Mouse (Mus musculus) brain, adult 2 months (tissue): ENCODE measurements around the gene Lrmp.
A peak's percentile ranks its signal among the peaks of the same experiment; 100 is the strongest.

Experiments
- DNase-seq: peaks from one replicate; pipeline ENCODE4 v3.0.0; 2011; ENCODE audit warnings: low read depth, low spot score

Lrmp gene

DNA sequence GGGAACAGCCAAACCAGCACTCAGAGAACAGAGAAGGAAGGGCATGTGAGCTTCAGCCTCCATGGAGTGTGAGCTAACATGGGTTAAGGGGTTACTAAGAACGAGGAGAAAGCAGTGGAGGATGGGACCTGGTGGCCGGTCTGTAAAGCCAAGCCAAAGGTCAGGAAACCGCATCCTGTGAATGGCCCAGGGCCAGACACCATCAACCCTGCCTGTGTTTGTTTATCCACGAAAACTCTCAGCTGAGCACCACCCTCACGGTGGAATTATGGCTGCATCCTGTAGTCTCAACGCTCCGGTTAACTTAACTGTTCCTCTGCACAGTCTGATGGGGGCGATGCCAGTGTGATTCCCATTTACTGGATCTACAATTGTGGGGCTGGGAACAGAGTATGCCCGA, 20.4 kb downstream of the Lrmp start:
- no peak for DNase-seq

DNA sequence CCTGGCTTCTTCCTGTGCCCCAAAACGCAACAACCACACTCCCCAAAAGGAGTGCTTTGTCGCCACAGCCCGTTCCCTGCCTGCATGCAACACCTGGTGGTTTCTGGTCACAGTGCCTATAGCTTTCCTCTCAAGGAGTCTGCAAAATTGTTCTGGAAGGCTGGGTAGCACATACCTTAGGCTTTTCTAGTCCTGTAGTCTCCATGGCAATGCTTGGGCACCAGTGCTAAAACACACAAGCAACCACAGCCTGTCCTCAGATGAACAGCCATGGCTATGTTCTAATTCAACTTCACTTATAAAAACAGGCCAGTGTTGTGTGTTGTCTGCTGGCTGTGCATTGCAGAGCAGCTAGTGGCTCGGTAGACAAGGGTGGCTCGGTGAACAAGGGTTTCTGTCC, 21.4 kb downstream of the Lrmp start:
- no peak for DNase-seq

DNA sequence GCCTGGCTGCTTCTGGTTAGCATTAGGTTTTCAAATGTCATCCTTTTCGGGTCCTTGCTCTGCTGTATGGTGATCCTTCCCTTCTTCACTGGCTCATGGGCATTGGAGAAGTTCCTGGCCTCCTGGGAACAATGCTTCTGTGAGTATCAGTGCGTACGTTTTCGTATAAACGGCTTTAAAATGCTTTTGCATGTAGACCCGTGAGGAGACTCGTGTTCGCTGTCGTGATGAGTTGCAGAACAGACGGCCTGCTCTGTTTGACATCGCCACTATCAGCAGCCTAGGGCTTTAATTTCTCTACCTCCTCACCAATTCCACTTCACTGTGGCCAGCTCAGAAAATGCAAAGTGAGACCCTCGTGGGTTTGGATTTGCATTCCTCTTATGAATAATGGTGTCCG, 23.8 kb downstream of the Lrmp start:
- DNase-seq = no peak

DNA sequence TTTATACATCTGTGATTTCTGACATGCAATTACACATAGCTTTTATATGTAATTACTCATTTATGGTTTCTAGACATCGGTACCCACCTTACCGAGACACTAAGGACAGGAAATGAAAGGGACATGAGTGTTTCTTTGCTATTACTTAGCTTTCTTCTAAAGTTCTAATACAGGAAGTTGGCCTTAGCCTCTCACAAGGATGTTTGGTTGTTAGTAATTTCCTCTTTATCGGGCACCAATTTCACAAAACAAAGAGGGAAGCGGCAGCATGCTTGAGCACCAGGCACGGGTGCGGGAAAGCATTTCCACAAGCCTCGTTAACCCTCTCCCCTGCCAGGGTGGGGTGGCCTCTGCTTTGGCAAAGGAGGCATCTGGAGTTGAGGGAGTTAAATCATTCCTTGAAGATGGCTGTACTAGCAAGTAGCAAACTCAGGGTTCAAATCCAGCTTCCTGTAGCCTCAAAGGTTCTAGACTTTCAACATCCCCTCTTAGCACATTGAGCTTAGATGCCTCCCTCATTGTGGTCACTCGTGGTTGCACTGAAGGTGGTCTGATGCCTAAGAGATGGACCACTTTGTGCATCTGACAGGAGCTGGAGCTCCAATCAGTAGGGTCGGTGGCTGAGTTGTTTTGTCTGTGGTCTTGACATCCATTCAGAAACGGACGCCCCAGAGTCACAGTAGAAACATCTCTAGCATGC, 24.5 kb downstream of the Lrmp start:
- DNase-seq = no peak

DNA sequence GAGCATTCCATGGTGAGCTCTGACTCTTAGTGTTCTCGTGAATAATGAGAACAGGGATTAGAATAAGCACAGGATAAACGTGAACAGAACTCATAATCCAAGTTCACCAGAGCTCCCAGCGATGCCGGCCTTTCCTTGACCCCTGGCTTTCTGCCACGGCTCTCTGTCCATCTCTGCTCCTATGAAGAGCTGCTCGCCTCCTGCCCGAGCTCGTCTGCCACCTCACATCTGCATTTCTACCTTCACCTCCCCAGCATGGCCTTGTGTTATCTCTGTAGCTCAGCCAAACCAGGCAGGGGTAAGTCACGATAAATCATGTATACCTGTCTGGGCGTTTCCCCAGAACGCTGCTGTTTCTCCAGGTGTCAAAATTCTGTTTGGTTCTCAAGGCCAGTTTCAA, 25.3 kb downstream of the Lrmp start:
- DNase-seq = no peak

DNA sequence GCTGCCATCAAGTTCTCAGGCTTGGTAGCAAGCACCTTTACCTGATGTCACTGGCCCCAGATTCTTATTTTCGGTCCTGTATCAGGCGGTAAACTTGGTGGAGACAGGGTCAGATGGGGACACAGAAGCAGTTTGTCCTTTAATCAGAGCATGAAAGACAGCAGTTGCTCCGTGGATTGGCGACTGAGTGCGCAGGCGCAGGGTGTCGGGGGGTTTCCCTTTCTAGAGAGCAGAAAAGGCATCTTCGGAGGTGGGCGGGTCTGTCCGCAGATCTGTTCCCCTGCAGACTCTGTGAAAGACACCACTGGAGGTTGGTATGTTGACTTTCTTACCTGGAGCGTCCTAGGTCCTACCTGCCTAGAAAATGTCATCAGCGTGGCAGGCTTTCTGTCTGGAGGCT, 26.4 kb downstream of the Lrmp start:
- DNase-seq = no peak

DNA sequence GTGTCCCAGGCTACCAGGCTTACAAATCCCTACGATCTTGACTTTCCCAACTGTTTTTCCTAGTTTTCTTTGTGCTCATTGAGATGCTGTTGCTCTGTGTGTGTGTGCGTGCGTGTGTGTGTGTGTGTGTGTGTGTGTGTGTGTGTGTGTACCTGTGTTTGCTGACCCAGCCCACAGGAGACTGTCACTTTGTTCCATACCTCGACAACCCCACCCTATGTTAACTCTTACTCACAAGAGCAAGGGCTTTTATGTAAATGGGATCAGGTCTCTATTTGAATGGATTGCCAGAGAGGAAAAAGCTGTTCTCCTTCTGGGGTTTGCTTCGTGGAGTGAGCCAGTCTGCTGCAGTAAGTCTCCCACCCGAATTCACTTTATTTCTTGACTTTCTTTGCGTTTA, 29.7 kb downstream of the Lrmp start:
- no peak for DNase-seq

DNA sequence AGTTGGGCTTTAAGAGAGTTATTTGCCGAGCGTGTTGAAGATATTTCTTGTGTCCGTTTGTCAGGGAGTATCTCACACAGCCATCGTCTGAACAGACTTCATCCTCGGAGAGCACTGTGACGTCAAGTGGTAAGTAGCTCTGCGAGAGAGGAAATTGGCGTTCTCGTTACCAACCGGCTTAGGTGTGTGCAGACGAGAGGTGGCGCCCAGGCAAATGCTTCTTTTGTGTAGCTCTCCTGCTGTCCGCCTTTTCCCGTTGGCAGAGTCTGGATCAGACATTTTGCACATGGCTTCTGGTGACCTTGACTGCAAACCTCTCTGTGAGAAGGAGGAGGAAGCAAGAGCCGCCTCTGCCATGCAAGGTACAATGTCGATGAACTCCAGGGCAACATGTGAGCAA, 32.3 kb downstream of the Lrmp start:
- DNase-seq = no peak

DNA sequence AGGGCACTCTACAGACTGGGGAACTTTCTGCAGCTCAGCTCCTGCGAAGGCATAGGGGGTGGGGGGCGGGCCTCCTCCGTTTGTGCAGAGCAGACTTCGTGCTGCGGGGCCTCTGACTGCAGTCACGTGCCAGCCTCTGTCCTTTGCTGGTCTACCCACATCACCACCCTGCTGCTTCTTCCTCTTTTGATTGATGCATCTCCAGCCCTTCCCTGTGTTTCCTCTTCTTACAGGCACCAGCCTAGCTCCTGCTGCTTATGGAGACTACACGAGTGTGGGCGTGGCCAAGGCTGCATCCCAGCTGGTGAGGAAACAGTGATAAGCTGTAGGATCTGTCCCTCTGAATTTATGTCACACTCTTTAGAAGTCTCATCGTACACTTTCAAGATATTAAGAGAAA, 33.6 kb downstream of the Lrmp start:
- peak; percentile 31 for DNase-seq

DNA sequence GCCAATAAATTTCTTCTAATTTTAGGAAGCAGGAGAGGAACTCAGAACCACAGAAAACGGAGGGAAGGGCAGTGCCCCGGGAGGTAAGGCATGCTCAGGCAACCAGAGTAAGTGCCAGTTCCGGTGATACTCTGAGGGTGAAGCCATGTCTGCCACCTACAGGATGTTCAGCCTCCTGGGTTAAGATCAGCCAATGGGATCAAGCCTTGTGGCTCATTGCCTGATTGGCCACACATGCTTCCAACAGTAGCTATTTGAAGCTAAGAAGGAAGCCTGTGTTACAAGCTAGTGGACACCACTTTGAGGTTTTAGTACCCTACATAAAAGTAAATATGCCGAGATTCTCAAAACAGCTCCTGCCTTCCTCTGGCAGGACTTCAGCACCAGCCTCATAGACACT, 43.2 kb downstream of the Lrmp start:
- no peak for DNase-seq

DNA sequence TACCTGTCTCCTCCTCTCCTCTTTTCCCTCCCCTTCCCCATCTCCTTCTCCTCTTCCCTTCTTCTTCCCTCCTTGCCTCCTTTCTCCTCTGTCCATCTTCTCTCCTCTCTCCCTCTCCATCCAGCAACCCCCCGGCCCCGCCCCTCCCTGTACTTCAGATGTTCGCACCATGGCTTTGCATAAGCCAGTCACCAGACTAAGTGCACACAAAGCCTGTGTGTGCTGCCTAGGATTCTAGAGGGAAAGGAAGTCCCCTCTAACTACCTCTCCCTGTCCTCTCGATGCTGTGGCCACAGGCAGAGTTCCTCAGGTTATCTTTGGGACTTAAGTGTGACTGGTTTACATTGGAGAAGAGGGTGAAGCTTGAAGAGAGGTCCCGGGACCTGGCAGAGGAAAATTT, 45.1 kb downstream of the Lrmp start:
- DNase-seq = no peak

DNA sequence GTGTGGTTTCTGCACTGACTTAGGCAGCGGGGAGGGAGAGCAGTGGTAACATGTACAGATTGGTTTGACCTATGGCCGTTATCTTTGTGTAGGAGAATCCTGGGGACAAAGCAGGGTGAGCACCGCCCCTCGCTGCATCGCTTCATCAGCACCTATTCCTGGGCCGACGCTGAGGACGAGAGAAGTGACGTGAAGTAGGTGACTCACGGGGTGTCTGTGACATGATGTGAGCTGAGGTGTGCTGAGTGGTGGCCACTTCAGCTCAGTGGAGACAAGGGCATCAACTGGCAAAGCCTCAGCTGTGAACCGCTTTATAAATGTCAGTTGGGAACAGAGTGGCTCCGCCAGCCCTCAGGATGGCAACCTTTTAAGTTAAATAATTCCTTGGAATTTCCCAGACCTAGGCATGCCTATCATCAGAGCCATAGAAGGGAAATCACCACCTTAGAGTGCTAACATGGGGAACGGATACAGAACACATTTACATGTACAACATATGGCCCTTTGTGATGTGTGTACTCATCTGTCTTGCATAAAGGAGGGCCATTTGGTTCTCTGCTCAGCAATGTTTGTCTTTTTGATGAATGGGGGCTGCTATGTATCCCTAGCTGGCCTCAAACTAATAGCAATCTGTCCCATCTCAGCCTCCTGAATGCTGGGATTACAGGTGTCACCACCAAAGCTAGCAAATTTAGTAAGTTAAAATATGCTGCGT, 56.6 kb downstream of the Lrmp start:
- no peak for DNase-seq

DNA sequence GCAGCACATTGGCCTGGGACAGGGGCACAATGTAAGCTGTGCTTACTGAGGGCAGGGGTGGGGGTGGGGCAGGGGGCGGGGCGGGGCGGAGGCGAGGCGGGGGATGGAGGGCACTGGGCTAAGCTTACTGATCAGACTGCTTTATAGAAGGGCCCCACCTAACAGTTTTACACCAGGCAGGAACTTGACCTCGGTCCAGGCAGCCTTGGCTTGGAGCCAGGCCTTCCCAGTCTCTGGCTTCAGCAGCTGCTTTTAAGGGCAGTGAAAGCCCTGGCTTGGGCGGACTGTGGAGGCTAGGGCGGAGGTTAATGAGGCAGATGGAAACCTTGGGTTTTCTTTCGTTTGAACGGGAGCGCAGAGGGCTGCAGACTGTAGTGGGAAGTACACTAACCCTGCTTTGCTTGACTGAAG, 58.3 kb downstream of the Lrmp start:
- DNase-seq = peak; percentile 8

DNA sequence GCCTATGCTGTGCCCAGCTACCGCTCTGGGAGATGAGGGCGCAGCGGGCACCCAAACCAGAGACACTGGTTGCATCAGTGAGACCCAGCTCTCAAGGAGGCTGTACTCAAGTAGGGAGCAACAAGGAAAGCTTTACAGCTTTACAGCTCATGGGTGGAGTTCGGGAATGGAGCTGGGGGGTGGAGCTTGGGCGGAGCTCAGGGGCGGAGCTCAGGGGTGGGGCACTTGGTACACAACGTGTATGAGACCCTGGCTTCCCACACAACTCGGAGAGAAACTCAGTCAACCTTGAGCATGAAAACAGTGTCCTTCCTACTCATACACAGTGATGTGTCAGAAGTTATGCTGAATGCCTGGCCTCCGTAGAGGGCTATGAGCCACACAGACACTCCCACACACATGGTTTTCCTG, 60.1 kb downstream of the Lrmp start:
- no peak for DNase-seq

DNA sequence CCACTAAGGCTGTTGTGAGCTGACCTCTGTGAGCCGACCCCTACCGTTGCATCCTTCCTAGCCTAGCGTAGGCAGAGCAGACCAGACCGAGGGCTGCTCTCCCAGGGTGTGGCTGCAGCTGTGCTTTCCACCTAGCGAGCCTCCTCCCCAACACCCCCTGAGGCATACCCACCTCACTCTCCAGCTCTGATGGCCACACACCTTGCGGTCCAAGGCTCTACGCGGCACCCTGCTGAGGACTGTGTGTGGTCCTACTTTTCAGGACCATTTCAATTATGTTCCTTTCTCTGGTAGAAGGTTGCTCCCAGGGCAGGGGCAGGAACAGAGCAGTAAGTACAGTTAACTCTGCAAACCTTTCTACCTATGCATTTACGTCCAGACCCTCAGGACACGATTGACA, 61.0 kb downstream of the Lrmp start:
- no peak for DNase-seq

DNA sequence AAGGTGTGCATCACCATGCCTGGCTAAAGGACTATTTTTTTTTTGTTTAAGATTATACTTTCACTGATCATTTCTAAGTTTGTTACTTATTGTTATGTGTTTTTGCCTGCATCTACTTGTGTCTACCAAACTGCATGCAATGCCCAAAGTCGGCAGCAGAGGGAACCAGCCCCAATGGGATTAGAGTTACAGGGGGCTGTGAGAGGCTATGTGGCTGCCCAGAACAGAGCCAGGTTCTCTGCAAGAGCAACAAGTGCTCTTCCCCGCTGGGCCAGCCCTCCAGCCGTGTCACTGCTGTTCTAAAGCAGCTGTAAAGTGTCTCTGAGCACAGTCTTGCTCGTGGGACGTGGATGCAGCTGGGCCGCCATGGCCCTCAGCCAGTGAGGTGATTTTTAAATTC, 64.2 kb downstream of the Lrmp start:
- DNase-seq = peak; percentile 40

DNA sequence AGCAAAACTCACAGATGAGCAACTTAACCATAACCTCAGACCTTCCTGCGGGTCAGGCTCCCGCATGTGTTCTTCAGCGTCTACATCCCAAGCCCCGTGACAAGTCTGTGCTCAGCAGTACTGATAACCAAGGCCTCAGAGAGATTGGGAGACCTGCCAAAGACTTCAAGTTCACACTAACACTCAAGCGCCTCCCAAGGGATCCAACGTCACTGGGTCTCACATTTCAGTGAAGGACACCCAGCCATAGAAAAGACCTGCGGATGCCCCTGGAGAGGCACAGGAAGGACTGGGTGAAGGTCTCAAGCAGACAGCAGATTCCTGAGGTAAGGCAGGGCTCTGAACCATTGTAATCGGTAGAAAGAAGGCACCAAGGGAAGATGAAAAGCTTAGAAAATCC, 66.6 kb downstream of the Lrmp start:
- DNase-seq = no peak

DNA sequence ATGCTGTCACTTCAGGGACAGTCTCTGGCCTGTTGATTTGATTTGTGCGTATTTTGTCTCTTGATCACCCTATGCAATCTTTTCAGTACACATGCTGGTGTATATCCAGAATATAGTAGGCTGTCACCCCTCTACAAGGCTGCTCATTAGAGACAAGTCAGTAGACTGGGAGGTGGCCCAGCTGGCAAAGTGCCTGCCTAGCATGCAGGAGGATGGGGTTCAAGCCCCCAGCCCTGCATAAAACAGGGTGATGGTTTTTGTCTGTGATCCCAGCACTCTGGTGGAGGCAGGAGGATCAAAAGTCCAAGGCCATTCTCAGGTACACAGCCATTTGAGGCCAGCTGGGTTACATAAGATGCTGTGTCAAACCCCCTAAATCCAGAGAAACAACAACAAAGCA, 70.6 kb downstream of the Lrmp start:
- DNase-seq = no peak

DNA sequence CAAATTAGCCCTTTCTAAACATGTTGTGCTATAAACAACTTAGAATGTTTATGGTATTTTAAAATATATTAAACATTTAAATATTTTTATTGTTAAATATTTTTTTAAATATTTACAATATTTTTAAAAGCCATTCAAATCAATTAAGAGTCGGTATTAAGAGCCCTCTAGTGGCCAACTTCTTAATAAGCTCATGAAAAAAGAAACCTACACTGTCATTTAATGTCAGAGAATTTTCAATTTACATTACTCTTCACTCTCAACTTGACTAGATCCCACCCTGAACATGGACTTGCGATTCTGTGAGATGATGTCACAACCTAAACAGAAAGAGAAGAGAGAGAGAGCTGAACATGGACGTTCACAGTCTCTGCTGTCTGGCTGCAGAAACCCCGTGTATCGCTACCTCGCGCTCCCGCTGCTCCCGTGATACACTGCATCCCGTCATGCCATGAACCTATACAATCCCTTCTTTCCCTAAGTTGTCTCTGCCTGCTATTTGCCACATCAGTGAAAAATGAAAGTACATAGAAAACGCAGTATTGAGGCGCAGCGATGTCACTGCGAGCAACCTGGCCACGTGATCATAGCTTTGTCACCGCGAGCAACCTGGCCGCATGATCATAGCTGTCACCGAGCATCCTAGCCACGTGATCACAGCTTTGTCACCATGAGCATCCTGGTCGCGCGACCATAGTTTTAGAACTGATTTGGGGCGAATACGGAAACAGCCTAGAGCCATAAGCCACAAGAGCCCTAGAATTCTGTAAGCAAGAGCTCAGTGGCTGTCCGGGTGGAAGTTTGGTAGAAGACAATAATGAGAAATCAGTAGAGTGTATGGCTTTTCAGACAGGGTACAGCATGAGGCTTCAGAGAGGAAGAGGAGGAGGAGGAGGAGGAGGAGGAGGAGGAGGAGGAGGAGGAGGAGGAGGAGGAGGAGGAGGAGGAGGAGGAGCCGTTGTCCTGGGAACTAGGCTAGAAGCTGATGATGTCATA, 71.9 kb downstream of the Lrmp start:
- DNase-seq = peak; percentile 63

DNA sequence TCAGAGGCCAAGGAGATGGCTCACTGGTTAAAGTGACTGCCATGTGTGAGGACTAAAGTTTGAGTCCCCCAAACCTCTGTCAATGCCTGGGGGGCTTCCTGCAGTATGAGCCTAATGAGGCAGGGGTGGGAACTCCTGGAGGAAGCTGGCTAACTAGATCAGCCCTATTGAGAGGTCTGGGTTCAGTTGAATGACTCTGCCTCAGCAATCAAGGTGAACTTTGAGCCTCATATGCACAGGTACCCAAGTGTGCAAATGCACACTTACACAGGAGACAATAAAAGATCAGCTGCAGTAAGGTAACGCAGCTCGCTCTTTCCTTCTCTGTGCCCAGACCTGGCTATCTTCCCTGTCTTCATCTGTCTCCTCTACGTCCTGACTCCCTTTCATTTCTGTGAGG, 77.6 kb downstream of the Lrmp start:
- DNase-seq = no peak

DNA sequence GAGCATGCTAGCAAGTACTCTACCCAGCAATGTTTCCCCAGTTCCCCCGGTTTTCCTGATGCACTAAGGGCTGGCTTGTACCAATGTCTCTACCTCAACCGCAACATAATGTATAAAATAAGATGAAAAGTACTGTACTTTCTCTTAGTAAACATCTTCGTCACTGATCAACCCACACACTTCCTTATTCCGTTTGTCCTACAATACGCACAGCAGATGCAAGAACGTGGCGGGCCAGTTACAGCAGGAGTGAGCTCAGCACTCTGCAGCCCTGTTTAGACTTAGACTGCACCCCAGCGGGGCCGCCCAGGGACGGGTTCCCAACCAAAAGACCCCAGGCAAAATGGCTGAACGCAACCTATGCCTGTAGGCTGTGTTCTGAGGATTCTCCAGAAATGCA, 78.0 kb downstream of the Lrmp start:
- peak; percentile 27 for DNase-seq

DNA sequence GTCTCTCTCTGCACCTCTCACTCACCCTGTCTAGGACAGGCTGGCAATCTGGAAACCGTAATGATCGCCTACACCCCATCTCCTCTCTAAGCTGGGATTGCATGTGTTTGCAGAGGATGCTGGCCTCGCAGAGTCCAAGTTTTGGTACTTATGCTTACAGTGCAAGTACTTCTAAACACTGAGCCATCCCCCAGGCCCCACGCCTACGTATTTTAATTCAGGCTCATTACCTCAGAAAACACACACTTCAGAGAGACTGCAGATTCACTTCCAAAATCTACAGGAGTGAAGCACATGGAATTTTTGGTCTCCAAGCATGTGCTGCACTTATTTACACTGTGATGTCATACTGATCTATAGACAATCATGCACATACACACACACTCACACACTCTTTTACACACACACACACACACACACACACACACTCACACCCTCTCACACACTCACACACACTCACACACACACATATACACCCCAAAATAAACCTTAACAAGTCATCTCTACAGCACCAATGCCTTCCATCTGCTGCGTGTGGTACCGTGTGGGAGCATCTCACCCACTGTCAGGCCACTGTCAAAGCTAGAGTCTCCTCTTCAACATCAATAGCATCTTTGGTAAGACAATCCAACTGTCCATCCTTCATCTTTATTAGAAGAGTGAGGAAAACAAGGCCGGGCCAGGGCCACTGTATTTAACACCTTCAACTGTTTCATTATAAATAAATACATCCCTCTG, 82.7 kb downstream of the Lrmp start:
- peak; percentile 43 for DNase-seq
